Mouse (Mus musculus): ENCODE results near the gene Mamld1.

The Mamld1 gene

GRCm38 (mm10) chrX:71141390-71141789 lies 91.3 kb downstream of the Mamld1 start:
- no peak for DNase-seq (ENCODE audit: low spot score)

DNA sequence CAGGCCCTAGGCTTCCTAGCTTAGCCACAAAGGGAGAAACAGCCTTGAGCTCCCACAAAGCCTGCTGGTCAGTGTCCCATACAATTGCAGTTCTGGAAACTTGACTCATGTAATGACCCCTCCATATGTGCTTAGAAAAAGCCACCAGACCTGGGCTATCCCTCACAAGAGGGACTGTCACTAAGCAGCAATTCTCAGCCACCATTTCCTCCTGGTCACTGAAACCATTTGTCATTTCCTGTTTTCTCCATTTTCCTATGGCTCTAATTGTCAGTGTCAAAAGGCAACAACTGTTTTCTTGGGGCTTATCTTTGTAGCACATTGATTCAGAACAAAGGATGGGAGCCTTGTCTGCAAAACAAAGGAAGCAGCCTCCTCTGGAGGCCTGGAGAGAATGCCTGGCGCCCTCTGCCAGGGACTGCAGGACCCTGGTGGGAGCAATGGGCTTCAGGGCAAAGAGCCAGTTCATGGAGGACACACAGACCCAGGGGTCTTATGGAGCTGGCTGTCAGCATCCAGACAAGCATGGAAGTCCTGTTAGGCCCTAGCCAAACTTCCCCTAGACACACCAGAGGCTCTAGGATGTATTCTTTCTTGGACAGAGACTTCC lies 99.5 kb downstream of the Mamld1 start:
- no peak for DNase-seq (ENCODE audit: low spot score)

DNA sequence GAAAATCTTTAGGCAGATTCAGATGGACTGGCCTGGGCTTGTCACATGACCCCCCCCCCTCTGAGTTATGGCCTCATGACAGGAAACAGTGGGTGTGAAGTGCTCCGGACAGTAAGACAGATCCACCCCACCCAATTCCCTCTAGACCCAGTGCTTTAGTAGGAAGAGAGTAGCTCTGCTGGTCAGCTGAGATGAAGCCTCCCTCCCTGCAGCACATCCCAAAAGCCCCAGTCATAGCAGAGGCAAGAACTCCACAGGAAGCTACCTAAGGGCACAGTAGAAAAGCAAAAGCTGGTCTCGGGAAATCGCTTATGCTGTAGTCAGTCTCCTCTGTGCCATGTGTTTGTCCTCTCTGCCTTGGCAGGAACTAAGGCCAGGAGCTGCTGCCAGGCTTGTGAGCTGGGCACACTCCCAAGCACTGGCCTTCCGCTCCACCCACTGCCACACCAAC lies 100.5 kb downstream of the Mamld1 start:
- no peak for DNase-seq (ENCODE audit: low spot score)

GRCm38 (mm10) chrX:71181526-71181925 lies 131.5 kb downstream of the Mamld1 start:
- no peak for DNase-seq (ENCODE audit: low spot score)

- no peak for DNase-seq (ENCODE audit: low spot score)
Observed at GRCm38 (mm10) chrX:71183671-71184070, 133.6 kb downstream of the Mamld1 start.

GRCm38 (mm10) chrX:71186396-71186795 lies 136.3 kb downstream of the Mamld1 start:
- DNase-seq (ENCODE audit: low spot score), result no peak

GRCm38 (mm10) chrX:71204776-71205175 lies 154.7 kb downstream of the Mamld1 start:
- DNase-seq (ENCODE audit: low spot score), result no peak

All from yolk sac, embryonic 10.5 days (tissue).